Mouse (Mus musculus) limb, embryonic 13.5 days (tissue): ENCODE results near the gene Lrrc8d. TPM values are rescaled to one million over a fixed set of nuclear protein-coding genes. Genes with fewer than 3 reads are reported as not detected.

ENCODE experiments used
- ATAC-seq: fragments of 200-750 bp; cut with Nextera tagmentation; 2 replicates; pipeline ENCODE4 v1.8.0; 2017; ENCODE audit warnings: low read depth, moderate number of reproducible peaks, moderate TSS enrichment; ENCODE audit not compliant: low FRiP score
- H3K27ac ChIP-seq: fragments of 300-500 bp; sonication (generic); 2 replicates; pipeline ENCODE4 v1.5.1; 2015; ENCODE audit warnings: inconsistent platforms, mild to moderate bottlenecking, moderate library complexity
- H3K27me3 ChIP-seq: fragments of 300-500 bp; sonication (generic); 2 replicates; pipeline ENCODE4 v1.6.1; 2015; ENCODE audit warnings: mild to moderate bottlenecking, inconsistent platforms
- H3K36me3 ChIP-seq: fragments of 300-500 bp; sonication (generic); 2 replicates; pipeline ENCODE4 v1.6.1; 2015; ENCODE audit warnings: inconsistent platforms, mild to moderate bottlenecking, moderate library complexity
- H3K4me1 ChIP-seq: fragments of 300-500 bp; sonication (generic); 2 replicates; pipeline ENCODE4 v1.6.1; 2015; ENCODE audit warnings: inconsistent platforms
- H3K4me2 ChIP-seq: fragments of 300-500 bp; sonication (generic); replicated peaks from 2 replicates; pipeline ENCODE4 v1.6.1; 2015; ENCODE audit warnings: inconsistent platforms, mild to moderate bottlenecking, moderate library complexity
- H3K4me3 ChIP-seq: fragments of 300-500 bp; sonication (generic); 2 replicates; pipeline ENCODE4 v1.5.1; 2015; ENCODE audit warnings: moderate library complexity, mild to moderate bottlenecking, inconsistent platforms
- H3K9ac ChIP-seq: fragments of 300-500 bp; sonication (generic); 2 replicates; pipeline ENCODE4 v1.6.1; 2015; ENCODE audit warnings: mild to moderate bottlenecking, inconsistent platforms
- H3K9me3 ChIP-seq: fragments of 300-500 bp; sonication (generic); 2 replicates; pipeline ENCODE4 v1.6.1; 2016; ENCODE audit warnings: inconsistent platforms
- WGBS: fragments of 180-500 bp; shearing (Covaris S2); methylation state at CpG from one replicate; pipeline ENCODE4 v1.1.7; 2015; 5-methylcytosine and 5-hydroxymethylcytosine counted together
- polyA plus RNA-seq: library from polyadenylated mRNA; unstranded; fragments of >200 nt; fragmentation: Nextera tagmentation; extraction: Ambion mirVana; gene quantifications from 2 replicates; pipeline ENCODE4 v1.2.1, GENCODE M21; 2015

The Lrrc8d gene
- polyA plus RNA-seq, 1 experiment from 2014 or later: 17.0 TPM

- Histone ChIP-seq H3K27ac (no peak overlapping the region), H3K27me3 (no peaks in the 10 kb centered on the region), H3K4me1 (no peaks in the 10 kb centered on the region), H3K36me3 (no peaks in the 10 kb centered on the region), H3K4me3 (no peak overlapping the region), H3K9ac (no peak overlapping the region), H3K9me3 (no peaks in the 10 kb centered on the region), H3K4me2 (no peak overlapping the region)
- 72% methylated on average over 10 of the region's 10 CpGs for WGBS
- no peak for ATAC-seq
Measured at GRCm38 (mm10) chr5:105690502-105691454, 9.0 kb upstream of the Lrrc8d start.

GRCm38 (mm10) chr5:105691645-105692044 lies 8.1 kb upstream of the Lrrc8d start:
- WGBS: 82% methylated on average over 7 of the region's 7 CpGs
- H3K27ac ChIP-seq: no peak overlapping the region

GRCm38 (mm10) chr5:105694339-105694930 lies 5.3 kb upstream of the Lrrc8d start:
- WGBS: 83% methylated on average over 7 of the region's 7 CpGs
- H3K4me3 ChIP-seq: no peak overlapping the region
- no peak overlapping the region for H3K9ac ChIP-seq
- no peak overlapping the region for H3K27ac ChIP-seq
- no peak for ATAC-seq
- H3K9me3 ChIP-seq: no peaks in the 10 kb centered on the region
- H3K36me3 ChIP-seq: no peaks in the 10 kb centered on the region
- no peak overlapping the region for H3K4me2 ChIP-seq
- peaks cover 6% of the 10 kb centered on the region for H3K27me3 ChIP-seq
- 0 out of 2 replicates have a peak, but pooled peaks cover 4% of the 10 kb centered on the region for H3K4me1 ChIP-seq

More at GRCm38 (mm10) chr5:105691645-105692044, 8.1 kb upstream of the Lrrc8d start:
- Histone ChIP-seq H3K36me3 (no peaks in the 10 kb centered on the region), H3K27me3 (no peaks in the 10 kb centered on the region), H3K4me1 (no peaks in the 10 kb centered on the region), H3K4me2 (no peak overlapping the region), H3K9ac (no peak overlapping the region), H3K4me3 (no peak overlapping the region), H3K9me3 (no peaks in the 10 kb centered on the region)
- no peak for ATAC-seq

GRCm38 (mm10) chr5:105696049-105696448 lies 3.7 kb upstream of the Lrrc8d start:
- ATAC-seq: no peak
- Histone ChIP-seq H3K9ac (no peak overlapping the region), H3K4me3 (no peak overlapping the region), H3K36me3 (no peaks in the 10 kb centered on the region), H3K4me2 (no peak overlapping the region), H3K9me3 (no peaks in the 10 kb centered on the region), H3K4me1 (peaks cover 9% of the 10 kb centered on the region), H3K27me3 (peaks cover 6% of the 10 kb centered on the region), H3K27ac (no peak overlapping the region)
- 86% methylated on average over 6 of the region's 6 CpGs for WGBS

- Histone ChIP-seq H3K9ac (no peak overlapping the region), H3K4me3 (no peak overlapping the region), H3K36me3 (no peaks in the 10 kb centered on the region), H3K4me2 (no peak overlapping the region), H3K27ac (no peak overlapping the region), H3K9me3 (no peaks in the 10 kb centered on the region), H3K27me3 (peaks cover 6% of the 10 kb centered on the region), H3K4me1 (peaks cover 22% of the 10 kb centered on the region)
- ATAC-seq: no peak
- 92% methylated on average over 3 of the region's 3 CpGs for WGBS
Measured at GRCm38 (mm10) chr5:105697886-105698285, 1.9 kb upstream of the Lrrc8d start.

- no peaks in the 10 kb centered on the region for H3K36me3 ChIP-seq
- H3K4me3 ChIP-seq: peak overlapping the region; percentile 5; the same call in 1 of the 2 replicates
- ATAC-seq: no peak
- WGBS: 27% methylated on average over 7 of the region's 7 CpGs
- peak overlapping the region; percentile 92 for H3K4me2 ChIP-seq
- H3K27me3 ChIP-seq: peaks cover 6% of the 10 kb centered on the region
- H3K9me3 ChIP-seq: no peaks in the 10 kb centered on the region
- no peak overlapping the region for H3K27ac ChIP-seq
- peaks cover 30% of the 10 kb centered on the region for H3K4me1 ChIP-seq
- H3K9ac ChIP-seq: no peak overlapping the region
Measured at GRCm38 (mm10) chr5:105698694-105699093, 1.1 kb upstream of the Lrrc8d start.

- ATAC-seq: peak; percentile 34
- Histone ChIP-seq H3K9me3 (no peaks in the 10 kb centered on the region), H3K36me3 (no peaks in the 10 kb centered on the region), H3K27ac (peak overlapping the region; percentile 67; the same call in 1 of the 2 replicates), H3K27me3 (peaks cover 6% of the 10 kb centered on the region), H3K4me3 (peak overlapping the region; percentile 93), H3K9ac (peak overlapping the region; percentile 91), H3K4me1 (peaks cover 45% of the 10 kb centered on the region), H3K4me2 (peak overlapping the region; percentile 92)
- WGBS: under 1% methylated on average over 82 of the region's 101 CpGs
Measured at GRCm38 (mm10) chr5:105700070-105700851, 492 bp downstream of the Lrrc8d start.

GRCm38 (mm10) chr5:105701326-105701725 lies 1.6 kb downstream of the Lrrc8d start:
- peaks cover 6% of the 10 kb centered on the region for H3K27me3 ChIP-seq
- H3K27ac ChIP-seq: no peak overlapping the region

GRCm38 (mm10) chr5:105701844-105702243 lies 2.1 kb downstream of the Lrrc8d start:
- no peak overlapping the region for H3K9ac ChIP-seq
- no peak overlapping the region for H3K4me3 ChIP-seq
- no peaks in the 10 kb centered on the region for H3K36me3 ChIP-seq
- 70% methylated on average over 8 of the region's 8 CpGs for WGBS
- no peak overlapping the region for H3K27ac ChIP-seq
- no peak for ATAC-seq
- peaks cover 6% of the 10 kb centered on the region for H3K27me3 ChIP-seq
- H3K9me3 ChIP-seq: no peaks in the 10 kb centered on the region
- H3K4me1 ChIP-seq: peaks cover 56% of the 10 kb centered on the region
- H3K4me2 ChIP-seq: no peak overlapping the region; the same call in 1 of the 2 replicates

More at GRCm38 (mm10) chr5:105701326-105701725, 1.6 kb downstream of the Lrrc8d start:
- 69% methylated on average over 9 of the region's 9 CpGs for WGBS
- Histone ChIP-seq H3K36me3 (no peaks in the 10 kb centered on the region), H3K9ac (no peak overlapping the region), H3K9me3 (no peaks in the 10 kb centered on the region), H3K4me2 (peak overlapping the region; percentile 92), H3K4me1 (peaks cover 51% of the 10 kb centered on the region), H3K4me3 (peak overlapping the region; percentile 93)
- no peak for ATAC-seq

- Histone ChIP-seq H3K9me3 (no peaks in the 10 kb centered on the region), H3K4me3 (no peak overlapping the region), H3K4me1 (peaks cover 58% of the 10 kb centered on the region), H3K9ac (no peak overlapping the region), H3K36me3 (no peaks in the 10 kb centered on the region), H3K27ac (no peak overlapping the region), H3K4me2 (no peak overlapping the region), H3K27me3 (peaks cover 6% of the 10 kb centered on the region)
- 75% methylated on average over 9 of the region's 9 CpGs for WGBS
- ATAC-seq: no peak
Measured at GRCm38 (mm10) chr5:105702580-105703285, 3.0 kb downstream of the Lrrc8d start.

GRCm38 (mm10) chr5:105703286-105703655 lies 3.5 kb downstream of the Lrrc8d start:
- Histone ChIP-seq H3K36me3 (no peaks in the 10 kb centered on the region), H3K9me3 (no peaks in the 10 kb centered on the region), H3K4me3 (no peak overlapping the region), H3K4me2 (no peak overlapping the region), H3K27ac (no peak overlapping the region), H3K4me1 (peaks cover 58% of the 10 kb centered on the region), H3K27me3 (peaks cover 6% of the 10 kb centered on the region), H3K9ac (no peak overlapping the region)
- no peak for ATAC-seq
- 82% methylated on average over 11 of the region's 11 CpGs for WGBS
